Mouse (Mus musculus): ENCODE data around the gene Sbno1. TPM values are rescaled to one million over a fixed set of nuclear protein-coding genes. Genes with fewer than 3 reads are reported as not detected.
A peak's percentile ranks its signal among the peaks of the same experiment; 100 is the strongest.

Gene Sbno1
- polyA plus RNA-seq, 1 experiment, result 56.4 TPM

DNA sequence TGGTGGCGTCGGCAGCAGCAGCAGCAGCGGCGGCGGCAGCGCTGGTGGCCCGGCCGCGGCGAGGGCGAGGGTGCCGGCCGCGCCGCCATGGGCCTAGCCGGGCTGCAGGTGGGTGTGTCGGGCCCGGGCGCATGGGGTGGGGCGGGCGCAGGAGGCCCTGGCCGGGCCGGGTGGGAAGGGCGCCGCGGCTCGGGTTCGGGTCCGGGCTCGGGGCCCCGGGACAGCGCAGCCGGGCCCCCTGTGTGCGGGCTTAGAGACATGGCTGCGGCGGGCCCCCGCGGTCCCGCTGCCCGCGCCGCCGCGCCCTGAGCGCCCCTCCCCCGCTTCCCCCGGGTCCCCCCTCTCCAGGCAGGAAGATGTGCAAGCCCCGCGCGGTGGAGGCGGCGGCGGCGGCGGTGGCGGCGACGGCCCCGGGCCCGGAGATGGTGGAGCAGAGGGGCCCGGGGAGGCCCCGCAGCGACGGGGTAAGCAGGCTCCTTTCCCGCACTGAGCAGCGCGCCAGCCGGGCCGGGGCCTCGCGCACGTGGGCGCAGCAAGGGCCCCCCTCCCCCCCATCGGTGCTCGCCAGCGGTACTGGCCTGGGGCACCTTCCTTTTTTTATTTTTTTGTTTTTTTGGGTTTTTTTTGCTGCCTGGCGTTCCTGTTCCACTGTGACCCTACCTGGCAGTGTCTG, 20.0 kb upstream of the Sbno1 start:
- Histone ChIP-seq H3K4me3 (ENCODE audit: insufficient read depth, low read length) (peak overlapping the region; percentile 51), H3K27ac (ENCODE audit: insufficient read depth, low read length) (0 out of 2 replicates have a peak overlapping the region, but pooled peaks have one; percentile 25), H3K4me1 (ENCODE audit: control insufficient read depth, insufficient read depth, low read length) (peaks cover 8% of the 10 kb centered on the region; the same call in 1 of the 2 replicates)
- no peak for TF ChIP-seq POLR2A (IDR thresholded peaks at IDR 0.05; ENCODE audit: extremely low read depth, insufficient read depth, low read length)
- TF ChIP-seq CTCF (IDR thresholded peaks at IDR 0.05; ENCODE audit: extremely low read depth, insufficient read depth, low read length), result no peak

- Histone ChIP-seq H3K4me1 (ENCODE audit: control insufficient read depth, insufficient read depth, low read length) (peaks cover 5% of the 10 kb centered on the region; the same call in 1 of the 2 replicates), H3K4me3 (ENCODE audit: insufficient read depth, low read length) (peak overlapping the region; percentile 51), H3K27ac (ENCODE audit: insufficient read depth, low read length) (peak overlapping the region; percentile 24; the same call in 1 of the 2 replicates)
- TF ChIP-seq CTCF (IDR thresholded peaks at IDR 0.05; ENCODE audit: extremely low read depth, insufficient read depth, low read length), result no peak
- peak; percentile 64; the same call in 1 of the 2 replicates for TF ChIP-seq POLR2A (IDR thresholded peaks at IDR 0.05; ENCODE audit: extremely low read depth, insufficient read depth, low read length)
Observed at GRCm38 (mm10) chr5:124444661-124445561, 19.1 kb upstream of the Sbno1 start.

DNA sequence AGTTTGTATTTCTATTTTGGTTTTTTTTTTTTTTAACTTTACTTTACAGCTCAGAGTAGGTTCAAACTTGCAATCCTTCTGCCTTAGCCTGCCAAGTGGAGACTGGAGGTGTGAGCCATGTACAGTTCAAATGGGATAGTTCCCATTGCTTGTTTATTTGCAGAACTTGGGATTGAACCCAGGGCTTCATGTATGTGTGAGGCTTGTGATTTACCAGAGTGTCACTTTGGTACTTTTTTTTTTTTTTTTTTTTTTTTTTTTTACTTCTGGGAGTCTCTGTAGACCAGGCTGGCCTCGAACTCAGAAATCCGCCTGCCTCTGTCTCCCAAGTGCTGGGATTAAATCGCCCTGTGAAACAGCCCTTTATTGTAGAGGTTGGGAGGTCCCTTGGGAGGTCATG, 18.4 kb upstream of the Sbno1 start:
- Histone ChIP-seq H3K27ac (ENCODE audit: insufficient read depth, low read length) (no peak overlapping the region), H3K4me3 (ENCODE audit: insufficient read depth, low read length) (no peak overlapping the region; the same call in 1 of the 2 replicates)
- TF ChIP-seq POLR2A (IDR thresholded peaks at IDR 0.05; ENCODE audit: extremely low read depth, insufficient read depth, low read length) (no peak), CTCF (IDR thresholded peaks at IDR 0.05; ENCODE audit: extremely low read depth, insufficient read depth, low read length) (no peak)

GRCm38 (mm10) chr5:124442628-124443027, 16.8 kb upstream of the Sbno1 start:
- no peak overlapping the region for H3K27ac ChIP-seq (ENCODE audit: insufficient read depth, low read length)
- no peaks in the 10 kb centered on the region; the same call in 1 of the 2 replicates for H3K4me1 ChIP-seq (ENCODE audit: control insufficient read depth, insufficient read depth, low read length)
- H3K4me3 ChIP-seq (ENCODE audit: insufficient read depth, low read length), result no peak overlapping the region
- TF ChIP-seq CTCF (IDR thresholded peaks at IDR 0.05; ENCODE audit: extremely low read depth, insufficient read depth, low read length) (no peak), POLR2A (IDR thresholded peaks at IDR 0.05; ENCODE audit: extremely low read depth, insufficient read depth, low read length) (no peak)

More for the DNA sequence above, 18.4 kb upstream of the Sbno1 start:
- H3K4me1 ChIP-seq (ENCODE audit: control insufficient read depth, insufficient read depth, low read length), result peaks cover under 1% of the 10 kb centered on the region; the same call in 1 of the 2 replicates

- TF ChIP-seq POLR2A (IDR thresholded peaks at IDR 0.05; ENCODE audit: extremely low read depth, insufficient read depth, low read length), result no peak
- TF ChIP-seq CTCF (IDR thresholded peaks at IDR 0.05; ENCODE audit: extremely low read depth, insufficient read depth, low read length), result 0 out of 2 replicates have a peak, but pooled peaks have one; percentile 25
Observed at GRCm38 (mm10) chr5:124440094-124440701, 14.4 kb upstream of the Sbno1 start.

DNA sequence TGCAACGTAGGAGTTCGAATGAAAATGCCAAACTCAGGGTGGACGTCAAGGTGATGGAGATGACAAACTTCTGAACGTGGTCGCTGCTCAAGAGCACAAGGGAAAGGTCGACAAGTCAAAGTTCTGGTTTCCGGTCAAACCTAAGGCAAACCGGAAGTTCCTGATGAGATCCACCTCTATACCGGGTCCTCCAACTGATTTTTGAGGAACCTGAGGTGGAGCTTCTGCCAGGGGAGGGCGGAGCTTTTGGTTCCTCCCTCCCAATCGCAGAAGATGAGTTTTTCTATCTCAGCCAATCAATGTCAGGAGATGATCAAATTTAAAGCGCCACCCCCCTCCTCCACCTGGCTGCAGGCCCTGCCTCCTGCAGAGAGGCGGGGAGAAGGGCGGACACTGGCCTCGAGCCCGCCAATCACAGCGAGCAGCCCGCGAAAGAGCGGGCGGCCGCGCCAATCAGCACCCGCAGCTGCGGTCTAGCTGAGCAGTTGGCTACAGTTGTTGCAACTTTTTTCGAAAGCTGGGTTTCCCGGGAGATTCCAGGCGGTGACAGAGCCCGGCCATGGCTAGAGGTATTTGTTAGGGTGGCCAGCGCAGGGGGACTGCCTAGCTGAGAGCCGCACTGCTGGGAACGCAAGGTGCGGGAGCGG, 13.8 kb upstream of the Sbno1 start, which contains the start of gene Kmt5a:
Kmt5a (plus strand) TSS at position 484 of the 647 bp plus-strand sequence.
- 0 out of 2 replicates have a peak within 1 kb of the TSS, but pooled peaks have one; percentile 24 for H3K27ac ChIP-seq (ENCODE audit: insufficient read depth, low read length)
- peak within 1 kb of the TSS; percentile 49 for H3K4me3 ChIP-seq (ENCODE audit: insufficient read depth, low read length)
- H3K4me1 ChIP-seq (ENCODE audit: control insufficient read depth, insufficient read depth, low read length), result no peaks in the 10 kb centered on the region; the same call in 1 of the 2 replicates
- TF ChIP-seq CTCF (IDR thresholded peaks at IDR 0.05; ENCODE audit: extremely low read depth, insufficient read depth, low read length) (no peak), POLR2A (IDR thresholded peaks at IDR 0.05; ENCODE audit: extremely low read depth, insufficient read depth, low read length) (no peak)

More at GRCm38 (mm10) chr5:124440094-124440701, 14.4 kb upstream of the Sbno1 start:
- Histone ChIP-seq H3K4me3 (ENCODE audit: insufficient read depth, low read length) (peak overlapping the region; percentile 49), H3K27ac (ENCODE audit: insufficient read depth, low read length) (0 out of 2 replicates have a peak overlapping the region, but pooled peaks have one; percentile 24), H3K4me1 (ENCODE audit: control insufficient read depth, insufficient read depth, low read length) (no peaks in the 10 kb centered on the region; the same call in 1 of the 2 replicates)

DNA sequence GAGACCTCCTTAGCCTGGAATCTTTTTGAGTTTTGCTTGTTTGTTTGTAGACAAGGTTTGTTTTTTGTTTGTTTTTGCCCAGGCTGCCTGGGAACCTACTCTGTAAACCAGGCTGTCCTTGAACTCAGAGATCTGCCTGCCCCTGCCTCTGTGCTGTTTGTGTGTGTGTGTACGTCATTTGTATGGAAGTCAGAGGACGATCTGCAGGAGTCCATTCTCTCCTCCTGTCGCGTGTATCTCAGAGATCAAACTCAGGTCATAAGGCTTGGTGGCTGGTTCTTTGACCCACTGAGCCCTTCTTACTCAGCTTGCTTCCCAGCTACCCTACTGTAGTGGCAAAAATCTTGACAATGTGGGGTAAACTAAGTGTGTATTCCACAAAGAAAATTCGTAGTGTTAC, 12.9 kb upstream of the Sbno1 start:
- TF ChIP-seq POLR2A (IDR thresholded peaks at IDR 0.05; ENCODE audit: extremely low read depth, insufficient read depth, low read length), result no peak
- TF ChIP-seq CTCF (IDR thresholded peaks at IDR 0.05; ENCODE audit: extremely low read depth, insufficient read depth, low read length), result no peak
- no peaks in the 10 kb centered on the region; the same call in 1 of the 2 replicates for H3K4me1 ChIP-seq (ENCODE audit: control insufficient read depth, insufficient read depth, low read length)
- no peak overlapping the region for H3K27ac ChIP-seq (ENCODE audit: insufficient read depth, low read length)
- no peak overlapping the region; the same call in 1 of the 2 replicates for H3K4me3 ChIP-seq (ENCODE audit: insufficient read depth, low read length)

GRCm38 (mm10) chr5:124438229-124438628, 12.4 kb upstream of the Sbno1 start:
- Histone ChIP-seq H3K4me1 (ENCODE audit: control insufficient read depth, insufficient read depth, low read length) (no peaks in the 10 kb centered on the region; the same call in 1 of the 2 replicates), H3K4me3 (ENCODE audit: insufficient read depth, low read length) (no peak overlapping the region), H3K27ac (ENCODE audit: insufficient read depth, low read length) (no peak overlapping the region)
- TF ChIP-seq CTCF (IDR thresholded peaks at IDR 0.05; ENCODE audit: extremely low read depth, insufficient read depth, low read length) (peak; percentile 32; the same call in 1 of the 2 replicates), POLR2A (IDR thresholded peaks at IDR 0.05; ENCODE audit: extremely low read depth, insufficient read depth, low read length) (no peak)
